Mouse (Mus musculus) midbrain, embryonic 10.5 days (tissue): ENCODE measurements around the gene Sowaha. TPM values are rescaled to one million over a fixed set of nuclear protein-coding genes. Genes with fewer than 3 reads are reported as not detected.
A peak's percentile ranks its signal among the peaks of the same experiment; 100 is the strongest.

Experiments used
- DNase-seq: peaks from one replicate; pipeline ENCODE4 v3.0.0-alpha.2; 2017; ENCODE audit warnings: low spot score
- H3K27ac ChIP-seq: fragments of 300-500 bp; sonication (generic); replicated peaks from 2 replicates; pipeline ENCODE4 v1.5.1; 2016; ENCODE audit warnings: mild to moderate bottlenecking
- H3K27me3 ChIP-seq: fragments of 300-500 bp; sonication (generic); 2 replicates; pipeline ENCODE4 v1.6.1; 2016; ENCODE audit warnings: low read depth, mild to moderate bottlenecking; ENCODE audit not compliant: poor library complexity, severe bottlenecking
- H3K36me3 ChIP-seq: fragments of 300-500 bp; sonication (generic); 2 replicates; pipeline ENCODE4 v1.6.1; 2016; ENCODE audit warnings: mild to moderate bottlenecking, moderate library complexity
- H3K4me1 ChIP-seq: fragments of 300-500 bp; sonication (generic); 2 replicates; pipeline ENCODE4 v1.6.1; 2016
- H3K4me3 ChIP-seq: fragments of 300-500 bp; sonication (generic); 2 replicates; pipeline ENCODE4 v1.5.1; 2016; ENCODE audit warnings: mild to moderate bottlenecking, moderate library complexity
- H3K9me3 ChIP-seq: fragments of 300-500 bp; sonication (generic); replicated peaks from 2 replicates; pipeline ENCODE4 v1.6.1; 2016; ENCODE audit warnings: mild to moderate bottlenecking
- WGBS: fragments of 180-500 bp; shearing (Covaris S2); methylation state at CpG from one replicate; pipeline ENCODE4 v1.1.7; 2016; 5-methylcytosine and 5-hydroxymethylcytosine counted together
- polyA plus RNA-seq: library from polyadenylated mRNA; unstranded; fragments of >200 nt; fragmentation: Nextera tagmentation; extraction: Ambion mirVana; gene quantifications from 2 replicates; pipeline ENCODE4 v1.2.1, GENCODE M21; 2016

The Sowaha gene
- polyA plus RNA-seq, 1 experiment from 2014 or later, result 0.26 TPM

DNA sequence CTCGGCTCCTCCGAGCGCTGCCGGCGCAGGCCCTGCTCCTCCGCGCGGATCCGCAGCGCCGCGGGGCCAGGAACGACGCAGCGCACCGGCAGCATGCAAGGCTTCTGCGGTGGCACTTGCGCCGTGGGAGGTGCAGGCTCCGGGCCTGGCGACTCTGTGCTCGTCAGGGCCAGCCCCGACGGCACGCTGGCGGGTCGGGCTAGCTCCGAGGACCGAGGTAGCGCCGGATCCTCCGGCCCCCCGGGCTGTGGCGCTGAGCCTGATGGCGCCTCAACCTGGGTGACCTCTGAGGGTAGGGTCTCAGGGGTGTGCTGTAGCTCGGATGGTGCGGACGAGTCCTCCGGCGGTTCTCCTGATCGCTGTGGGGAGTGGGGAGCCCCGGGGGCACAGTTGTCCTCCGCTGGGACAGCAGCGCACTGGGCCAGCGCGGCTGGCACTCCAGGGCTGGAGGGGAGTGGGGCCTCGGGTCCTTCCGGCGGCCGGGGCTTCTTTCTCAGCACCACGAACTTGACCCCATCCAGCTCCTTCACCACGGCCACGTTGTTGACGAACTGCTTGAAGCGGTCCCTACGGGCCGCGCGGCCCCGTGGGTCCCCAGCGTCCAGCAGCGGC, 797 bp downstream of the Sowaha start:
- WGBS, result under 1% methylated on average over 62 of the region's 62 CpGs
- Histone ChIP-seq H3K4me1 (peaks cover 35% of the 10 kb centered on the region), H3K4me3 (peak overlapping the region; percentile 53), H3K27me3 (peaks cover 97% of the 10 kb centered on the region), H3K9me3 (peaks cover 12% of the 10 kb centered on the region), H3K36me3 (no peaks in the 10 kb centered on the region), H3K27ac (peak overlapping the region; percentile 49; the same call in 1 of the 2 replicates)
- DNase-seq, result peak; percentile 53

GRCm38 (mm10) chr11:53478383-53479170, 1.5 kb downstream of the Sowaha start:
- H3K36me3 ChIP-seq, result no peaks in the 10 kb centered on the region
- DNase-seq, result no peak
- H3K4me1 ChIP-seq, result peaks cover 35% of the 10 kb centered on the region
- WGBS, result 5% methylated on average over 79 of the region's 79 CpGs
- peaks cover 12% of the 10 kb centered on the region for H3K9me3 ChIP-seq
- H3K27me3 ChIP-seq, result peaks cover 97% of the 10 kb centered on the region
- peak overlapping the region; percentile 49; the same call in 1 of the 2 replicates for H3K27ac ChIP-seq
- peak overlapping the region; percentile 53 for H3K4me3 ChIP-seq

DNA sequence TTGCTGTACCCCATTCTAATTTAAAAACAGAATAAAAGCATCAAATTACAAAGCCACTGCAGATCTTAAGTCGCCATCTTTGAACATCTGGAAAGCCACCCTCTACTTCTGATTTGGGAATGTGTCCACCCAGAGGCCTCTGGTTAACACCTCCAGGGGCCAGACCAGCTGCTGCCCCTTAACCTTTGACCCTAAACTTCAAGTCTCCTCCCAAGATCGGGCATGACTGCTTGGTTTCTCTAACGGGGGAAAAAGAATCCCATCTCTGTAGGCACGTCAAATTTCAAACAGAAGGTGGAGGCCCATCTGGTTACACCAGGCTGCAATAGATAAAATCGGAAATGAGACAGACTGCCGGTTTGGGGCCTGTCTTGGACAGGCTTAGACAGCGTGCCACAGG, 2.2 kb downstream of the Sowaha start:
- 37% methylated on average over 7 of the region's 7 CpGs for WGBS
- no peak for DNase-seq
- no peak overlapping the region for H3K27ac ChIP-seq
- H3K9me3 ChIP-seq, result peaks cover 12% of the 10 kb centered on the region
- H3K27me3 ChIP-seq, result peaks cover 98% of the 10 kb centered on the region
- H3K36me3 ChIP-seq, result no peaks in the 10 kb centered on the region
- H3K4me3 ChIP-seq, result no peak overlapping the region
- peaks cover 35% of the 10 kb centered on the region for H3K4me1 ChIP-seq

DNA sequence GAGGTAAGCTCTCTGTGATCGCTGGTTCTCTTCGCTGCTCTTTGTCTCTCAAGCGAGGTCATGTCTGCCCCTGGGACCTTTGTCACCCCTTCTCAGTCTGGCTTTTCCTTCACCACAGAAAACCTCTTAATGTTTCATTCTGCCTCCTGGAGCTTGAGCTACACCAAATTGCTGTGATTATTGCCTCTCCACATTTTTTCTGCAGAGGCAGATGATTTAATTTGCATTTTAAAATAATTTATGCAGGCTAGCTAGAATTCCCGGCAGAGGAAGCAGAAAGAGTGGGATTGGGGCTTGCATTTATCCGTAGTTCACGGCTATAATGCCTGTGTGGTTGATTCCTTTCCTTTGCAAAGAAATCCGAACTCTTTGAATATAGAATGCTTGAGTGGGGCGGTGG, 4.5 kb downstream of the Sowaha start:
- 22% methylated on average over 8 of the region's 8 CpGs for WGBS
- H3K9me3 ChIP-seq, result peaks cover 10% of the 10 kb centered on the region
- H3K4me3 ChIP-seq, result peak overlapping the region; percentile 31
- H3K4me1 ChIP-seq, result peaks cover 41% of the 10 kb centered on the region
- H3K27me3 ChIP-seq, result peaks cover 100% of the 10 kb centered on the region
- DNase-seq, result no peak
- no peaks in the 10 kb centered on the region for H3K36me3 ChIP-seq
- peak overlapping the region; percentile 46 for H3K27ac ChIP-seq

DNA sequence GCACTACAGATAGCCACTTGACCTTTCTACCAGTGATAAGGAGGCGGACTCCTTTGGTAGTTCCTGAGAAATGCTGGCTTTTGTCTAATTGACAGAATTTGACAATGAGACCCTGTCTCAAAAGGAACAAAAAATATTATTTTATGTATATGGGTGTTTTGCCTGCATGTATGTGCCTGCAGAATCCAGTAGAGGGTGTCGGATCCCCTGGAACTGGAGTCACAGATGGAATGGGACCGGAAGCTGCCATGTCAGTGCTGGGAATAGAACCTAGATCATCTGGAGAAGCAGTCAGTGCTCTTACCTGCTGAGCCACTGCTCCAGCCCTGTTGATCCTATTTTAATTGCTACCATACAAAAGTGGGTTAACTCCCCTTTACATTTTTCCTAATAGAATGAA, 7.4 kb downstream of the Sowaha start:
- H3K27me3 ChIP-seq, result peaks cover 99% of the 10 kb centered on the region
- no peak overlapping the region for H3K4me3 ChIP-seq
- no peak for DNase-seq
- WGBS, result 77% methylated on average over 3 of the region's 3 CpGs
- H3K9me3 ChIP-seq, result no peaks in the 10 kb centered on the region
- H3K27ac ChIP-seq, result no peak overlapping the region
- peaks cover 30% of the 10 kb centered on the region for H3K4me1 ChIP-seq
- no peaks in the 10 kb centered on the region for H3K36me3 ChIP-seq

DNA sequence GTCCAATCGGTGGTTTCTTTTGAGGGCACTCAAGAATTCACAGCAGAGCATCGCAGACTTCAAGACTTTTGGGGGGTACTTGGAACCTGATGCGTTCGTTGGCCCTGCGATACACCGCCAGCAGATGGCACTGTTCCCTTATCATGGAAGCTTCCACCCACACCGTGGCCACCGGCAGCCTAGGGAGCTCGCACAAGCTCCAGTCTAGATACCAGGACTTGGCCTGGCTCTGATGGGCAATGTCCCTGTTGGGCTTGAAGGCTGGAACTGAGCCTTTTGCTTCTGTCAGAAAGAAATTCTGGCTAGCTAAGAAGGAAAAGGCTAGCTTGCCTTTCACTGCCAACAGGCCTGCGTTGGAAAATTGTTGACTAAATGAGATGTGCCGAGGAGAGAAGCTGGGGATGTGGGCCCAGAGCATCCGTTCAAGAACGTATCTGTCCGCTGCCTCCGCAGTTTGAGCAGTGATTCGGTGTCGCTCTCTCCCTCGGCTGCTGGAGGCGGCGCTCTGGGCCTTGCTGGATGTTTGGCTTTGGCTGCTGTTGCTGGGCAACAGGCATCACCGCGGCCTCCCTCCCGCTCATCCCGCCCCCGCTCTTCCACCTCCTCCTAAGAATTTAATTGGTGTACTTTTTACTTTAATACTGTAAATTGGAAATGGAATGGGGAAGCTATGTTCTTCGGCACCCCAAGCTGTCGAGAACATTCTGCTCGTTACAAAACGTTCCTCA, 9.9 kb downstream of the Sowaha start, which contains the start of gene Gm9837:
Gm9837 (minus strand) TSS at position 512 of the 728 bp plus-strand sequence.
- peaks cover 28% of the 10 kb centered on the region for H3K4me1 ChIP-seq
- no peaks in the 10 kb centered on the region; the same call in 1 of the 2 replicates for H3K9me3 ChIP-seq
- peaks cover 99% of the 10 kb centered on the region for H3K27me3 ChIP-seq
- H3K27ac ChIP-seq, result peak within 1 kb of the TSS; percentile 24
- peak; percentile 90 for DNase-seq
- no peaks in the 10 kb centered on the region for H3K36me3 ChIP-seq
- 2% methylated on average over 29 of the region's 29 CpGs for WGBS
- H3K4me3 ChIP-seq, result peak within 1 kb of the TSS; percentile 44

DNA sequence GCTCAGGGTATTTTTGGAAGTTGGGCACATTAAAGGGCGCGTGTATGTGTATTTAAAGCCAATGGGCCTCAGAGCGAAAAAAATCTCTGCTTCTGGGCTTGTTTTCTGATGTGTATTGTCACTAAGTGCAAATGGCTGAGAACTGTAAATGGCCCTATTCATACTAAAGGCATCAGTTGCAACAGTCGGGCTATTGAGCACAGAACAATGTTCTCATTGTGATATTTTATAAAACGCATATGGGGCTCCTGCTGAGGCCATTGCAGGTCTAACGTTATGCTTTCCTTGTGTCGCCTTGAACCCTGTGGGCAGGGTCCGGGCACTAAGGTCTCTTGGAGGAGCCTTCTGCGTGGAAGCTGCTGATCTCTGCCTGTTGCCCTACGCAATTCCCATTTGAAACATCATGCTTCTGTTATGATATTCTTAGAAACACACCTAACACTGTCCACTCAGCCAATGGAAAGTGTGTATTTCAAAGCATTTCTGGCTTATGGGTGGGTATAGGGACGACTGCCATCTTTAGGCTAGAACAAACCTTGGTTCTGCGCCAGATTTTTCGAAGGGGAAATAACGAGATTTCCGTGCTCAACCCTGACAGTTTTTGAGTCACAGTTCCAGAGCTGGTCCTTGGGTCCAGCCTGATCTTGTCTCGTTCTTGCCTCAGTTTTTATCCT, 10.6 kb downstream of the Sowaha start:
- no peak for DNase-seq
- 49% methylated on average over 16 of the region's 16 CpGs for WGBS
- Histone ChIP-seq H3K4me1 (peaks cover 27% of the 10 kb centered on the region), H3K9me3 (peaks cover 6% of the 10 kb centered on the region; the same call in 1 of the 2 replicates), H3K4me3 (0 out of 2 replicates have a peak overlapping the region, but pooled peaks have one; percentile 44), H3K27ac (no peak overlapping the region), H3K36me3 (no peaks in the 10 kb centered on the region), H3K27me3 (peaks cover 99% of the 10 kb centered on the region)

GRCm38 (mm10) chr11:53466231-53466971, 13.7 kb downstream of the Sowaha start:
- WGBS, result 5% methylated on average over 40 of the region's 40 CpGs
- Histone ChIP-seq H3K4me3 (peak overlapping the region; percentile 44), H3K9me3 (peaks cover 6% of the 10 kb centered on the region; the same call in 1 of the 2 replicates), H3K27ac (peak overlapping the region; percentile 69; the same call in 1 of the 2 replicates), H3K27me3 (peaks cover 99% of the 10 kb centered on the region), H3K36me3 (no peaks in the 10 kb centered on the region), H3K4me1 (peaks cover 44% of the 10 kb centered on the region)
- DNase-seq, result peak; percentile 86

- H3K27me3 ChIP-seq, result peaks cover 100% of the 10 kb centered on the region
- no peaks in the 10 kb centered on the region for H3K36me3 ChIP-seq
- H3K4me3 ChIP-seq, result peak overlapping the region; percentile 51
- H3K27ac ChIP-seq, result no peak overlapping the region
- DNase-seq, result peak; percentile 61
- 7% methylated on average over 55 of the region's 55 CpGs for WGBS
- H3K9me3 ChIP-seq, result peaks cover 6% of the 10 kb centered on the region; the same call in 1 of the 2 replicates
- peaks cover 28% of the 10 kb centered on the region for H3K4me1 ChIP-seq
Observed at GRCm38 (mm10) chr11:53463551-53464424, 16.3 kb downstream of the Sowaha start.

DNA sequence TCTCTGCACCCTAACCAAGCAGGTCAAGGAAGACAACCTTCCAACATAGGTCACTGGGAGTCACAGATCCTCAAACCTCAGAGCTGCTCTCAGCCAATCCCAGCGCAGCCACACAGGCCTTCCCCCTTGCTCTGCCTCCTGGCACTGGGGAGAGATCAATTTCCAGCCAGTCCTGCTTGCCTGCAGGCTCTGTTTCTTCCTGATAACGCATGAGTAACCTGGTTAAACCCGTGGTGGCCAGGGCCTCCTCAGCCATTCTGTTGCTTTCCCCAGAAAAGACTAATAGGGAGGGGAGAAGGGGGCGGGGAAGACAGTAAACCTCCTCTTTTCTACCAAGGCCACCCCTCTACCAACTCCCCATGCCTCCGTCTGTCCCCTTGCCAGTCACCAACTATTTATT, 18.3 kb downstream of the Sowaha start:
- H3K27me3 ChIP-seq, result peaks cover 100% of the 10 kb centered on the region

DNA sequence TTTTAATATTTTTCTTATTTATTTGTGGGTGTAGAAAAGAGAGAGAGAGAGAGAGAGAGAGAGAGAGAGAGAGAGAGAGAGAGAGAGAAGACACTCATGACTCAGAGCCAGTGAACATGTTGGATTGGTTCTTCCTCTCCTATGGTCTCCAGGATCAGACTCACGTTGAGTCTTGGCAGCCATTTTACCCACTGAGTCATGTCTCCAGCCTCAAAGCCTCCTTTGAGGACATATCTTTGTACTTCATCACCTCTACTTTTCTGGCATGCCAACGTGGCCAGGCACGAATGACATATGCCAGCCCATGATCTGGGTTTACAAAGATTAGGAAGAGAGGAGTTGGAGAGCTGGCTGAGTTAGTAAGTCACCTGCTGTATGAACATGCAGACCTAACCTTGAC, 19.9 kb downstream of the Sowaha start:
- whole genome bisulfite sequencing, result 87% methylated on average over 3 of the region's 3 CpGs
- peaks cover 100% of the 10 kb centered on the region for H3K27me3 ChIP-seq
- no peaks in the 10 kb centered on the region for H3K36me3 ChIP-seq
- no peak overlapping the region for H3K4me3 ChIP-seq
- H3K9me3 ChIP-seq, result peaks cover 6% of the 10 kb centered on the region; the same call in 1 of the 2 replicates
- DNase-seq, result no peak
- H3K4me1 ChIP-seq, result peaks cover 31% of the 10 kb centered on the region
- no peak overlapping the region for H3K27ac ChIP-seq

More for the DNA sequence above, 18.3 kb downstream of the Sowaha start:
- Histone ChIP-seq H3K27ac (no peak overlapping the region), H3K36me3 (no peaks in the 10 kb centered on the region), H3K9me3 (peaks cover 6% of the 10 kb centered on the region; the same call in 1 of the 2 replicates), H3K4me1 (peaks cover 34% of the 10 kb centered on the region), H3K4me3 (no peak overlapping the region)
- DNase-seq, result no peak
- 28% methylated on average over 5 of the region's 5 CpGs for WGBS
